In genomic region chr12:35203398-35203797, GRCm38 (mm10) we compare ENCODE assay signal across 17 mouse cellular contexts.
"Had no signal": no experiment of that assay in that cellular context is flagged by ENCODE, and none has a peak within 500 bp of the region (broad histone marks: within the 10 kb centered on the region; RNA-seq: fewer than 3 reads in every experiment).

No protein-coding gene starts in this region.

- H3K4me3 ChIP-seq: liver, embryonic 13.5 days; midbrain, embryonic 10.5 days; midbrain, embryonic 13.5 days; myocyte; neural tube, embryonic 13.5 days; stomach, embryonic 15.5 days had no signal

- ATAC-seq: midbrain, embryonic 13.5 days; midbrain, embryonic 16.5 days had no signal

- H3K27me3 ChIP-seq: liver, embryonic 13.5 days; midbrain, embryonic 13.5 days; neural tube, embryonic 13.5 days; stomach, embryonic 15.5 days had no signal

- H3K27ac ChIP-seq: liver, embryonic 13.5 days; midbrain, embryonic 10.5 days; midbrain, embryonic 13.5 days; neural tube, embryonic 13.5 days; stomach, embryonic 15.5 days had no signal

- DNase-seq: kidney, postnatal 14 days; kidney, postnatal 4 days; left cerebral cortex, postnatal 4 days; liver, embryonic 13.5 days; lung, adult 2 months; lung, postnatal 14 days; lung, postnatal 4 days; retina, postnatal 1 day; right cerebral cortex, postnatal 25 days; spleen, adult 18-20 months; thymus, postnatal 25 days had no signal

- H3K36me3 ChIP-seq: liver, embryonic 13.5 days; midbrain, embryonic 10.5 days; midbrain, embryonic 13.5 days; neural tube, embryonic 13.5 days; stomach, embryonic 15.5 days had no signal

- H3K9ac ChIP-seq: liver, embryonic 13.5 days; midbrain, embryonic 13.5 days; neural tube, embryonic 13.5 days; stomach, embryonic 15.5 days had no signal

- H3K4me2 ChIP-seq: liver, embryonic 13.5 days; midbrain, embryonic 13.5 days; neural tube, embryonic 13.5 days; stomach, embryonic 15.5 days had no signal

- H3K9me3 ChIP-seq: liver, embryonic 13.5 days; midbrain, embryonic 10.5 days; midbrain, embryonic 13.5 days; neural tube, embryonic 13.5 days; stomach, embryonic 15.5 days had no signal

- H3K4me1 ChIP-seq: liver, embryonic 13.5 days; midbrain, embryonic 13.5 days; neural tube, embryonic 13.5 days; stomach, embryonic 15.5 days had no signal
